Mouse (Mus musculus) heart, postnatal 10 days (tissue): ENCODE results near the gene 1600014C10Rik. TPM values are rescaled to one million over a fixed set of nuclear protein-coding genes. Genes with fewer than 3 reads are reported as not detected.

Experiments used
- total RNA-seq, 2 experiments: library from RNA; stranded (reverse); gene quantifications; 2 replicates each; pipeline ENCODE4 v1.2.3; 2021

The 1600014C10Rik gene
- total RNA-seq, 2 experiments from 2014 or later, result 21.5 to 25.1 TPM

Other genes starting within 250 kb of the 1600014C10Rik start
- 10 to 100 TPM; 32.0 to 36.6 TPM for gene Uri1, start 159.7 kb upstream of the 1600014C10Rik start, total RNA-seq
- 1 to 10 TPM; 3.5 to 4.3 TPM for gene Ccne1, start 75.7 kb upstream of the 1600014C10Rik start, total RNA-seq
- 10 to 100 TPM in 1 of 2 experiments, 1 to 10 TPM in 1; 9.7 to 11.0 TPM for gene Plekhf1, start 44.8 kb downstream of the 1600014C10Rik start, total RNA-seq
- gene Pop4, start 88.2 kb downstream of the 1600014C10Rik start, total RNA-seq, result 10 to 100 TPM; 19.0 to 24.0 TPM